Mouse (Mus musculus): ENCODE results near the gene Tsfm. TPM values are rescaled to one million over a fixed set of nuclear protein-coding genes. Genes with fewer than 3 reads are reported as not detected.

The Tsfm gene
- 62.9 and 72.7 TPM in 2 replicates for polyA plus RNA-seq (2015; fragmentation: Nextera tagmentation; extraction: Ambion mirVana)

GRCm38 (mm10) chr10:127030336-127031296 lies at the start of gene Tsfm:
Gene Tsfm, minus strand, starts transcription at chr10:127030840.

DNA sequence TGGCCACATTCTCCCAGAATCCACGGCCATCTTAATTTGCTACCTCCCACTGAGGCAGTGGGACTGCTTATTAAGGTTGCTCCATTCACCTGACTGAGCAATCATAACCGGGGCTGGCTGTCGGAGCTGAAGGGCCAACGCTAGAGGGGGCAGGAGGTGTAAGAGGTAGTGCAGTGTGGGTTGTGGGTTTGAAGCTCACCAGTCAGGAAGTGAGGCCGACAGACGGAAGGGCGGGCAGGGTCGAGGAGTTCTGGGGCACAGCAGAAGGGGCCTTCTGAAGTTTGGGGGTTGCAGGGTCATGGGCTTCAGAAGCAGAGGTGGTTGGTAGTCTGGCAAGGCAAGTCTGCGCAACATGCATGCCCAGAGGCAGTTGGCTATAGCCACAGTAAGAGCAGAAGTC lies 44.4 kb upstream of the Tsfm start, which contains the start of gene Agap2:
Gene Agap2, plus strand, starts transcription at position 205 of the 400 bp plus-strand sequence.

DNA sequence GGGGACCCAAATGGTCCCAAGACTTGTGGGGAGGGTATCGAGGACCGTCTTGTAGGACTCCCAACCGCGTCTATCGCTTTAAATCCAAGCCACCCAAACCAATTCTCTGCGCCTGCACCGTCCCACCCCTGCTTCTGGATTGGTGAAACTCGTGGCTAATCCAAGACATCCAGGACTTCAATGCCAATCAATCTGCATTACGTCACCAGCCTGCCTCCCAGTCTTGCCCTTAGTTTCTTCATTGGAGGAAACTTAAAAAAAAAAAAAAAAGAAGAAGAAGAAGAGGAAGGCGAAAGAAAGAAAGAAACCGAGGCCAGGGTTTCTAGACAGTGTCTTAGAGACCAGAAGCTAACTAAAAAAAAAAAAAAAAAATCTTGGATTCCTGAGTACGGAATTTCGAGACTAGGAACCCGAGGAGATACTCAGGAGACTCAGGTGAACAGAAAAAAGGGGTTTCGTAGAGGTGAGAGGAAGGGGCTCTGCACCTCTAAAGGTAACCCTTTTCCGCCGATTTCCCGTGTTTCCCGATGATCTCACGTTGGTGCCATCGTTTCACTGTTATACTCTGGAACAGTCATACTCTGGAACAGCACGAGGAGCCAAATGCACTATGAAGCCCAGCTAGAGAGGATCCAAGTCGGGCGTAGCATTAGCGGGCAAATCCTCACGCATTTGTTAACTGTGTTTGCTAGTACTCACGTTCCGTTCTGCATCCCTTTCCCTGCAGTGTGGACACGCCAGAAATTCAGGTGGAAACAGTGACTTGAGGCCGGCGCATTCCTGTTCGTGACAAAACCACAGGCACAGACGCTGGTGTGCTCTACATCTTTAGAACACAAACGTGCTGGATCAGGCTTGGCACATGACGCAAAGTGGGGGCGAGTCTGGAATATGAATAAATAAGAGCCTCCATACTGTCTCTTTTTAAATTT lies 39.8 kb upstream of the Tsfm start, which contains the start of gene Tspan31:
Gene Tspan31, minus strand, starts transcription at position 75 of the 932 bp plus-strand sequence.

DNA sequence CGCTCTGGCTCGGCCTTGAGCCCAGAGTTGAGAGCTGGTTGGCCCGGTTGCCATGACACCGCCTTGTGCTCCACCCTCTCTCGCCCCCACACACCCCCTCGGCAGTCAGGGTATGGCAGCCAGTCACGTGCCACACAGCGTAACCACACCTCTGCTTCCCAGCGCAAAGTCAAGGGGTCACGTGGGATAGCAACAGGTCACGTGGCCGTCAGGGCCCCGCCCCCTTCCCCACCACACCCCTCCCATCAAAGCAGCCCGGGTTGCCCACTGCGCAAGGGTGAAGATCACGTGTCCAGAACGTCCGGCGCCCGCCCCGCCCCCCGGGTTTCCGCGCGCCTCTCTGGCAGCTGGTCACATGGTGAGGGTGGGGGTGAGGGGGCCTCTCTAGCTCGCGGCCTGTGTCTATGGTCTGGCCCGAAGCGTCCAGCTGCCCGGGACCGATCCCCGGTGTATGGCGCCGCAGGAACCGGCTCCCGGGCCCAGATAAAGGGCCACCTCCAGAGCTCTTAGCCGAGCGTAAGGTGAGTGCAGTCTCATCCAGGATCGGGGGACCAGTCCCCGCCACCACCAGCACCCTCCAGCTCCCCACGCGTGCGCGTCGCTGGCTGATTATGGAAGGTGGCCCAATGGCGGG lies 32.7 kb upstream of the Tsfm start, which contains the start of gene Cdk4:
Gene Cdk4, plus strand, starts transcription at position 296 of the 634 bp plus-strand sequence.

DNA sequence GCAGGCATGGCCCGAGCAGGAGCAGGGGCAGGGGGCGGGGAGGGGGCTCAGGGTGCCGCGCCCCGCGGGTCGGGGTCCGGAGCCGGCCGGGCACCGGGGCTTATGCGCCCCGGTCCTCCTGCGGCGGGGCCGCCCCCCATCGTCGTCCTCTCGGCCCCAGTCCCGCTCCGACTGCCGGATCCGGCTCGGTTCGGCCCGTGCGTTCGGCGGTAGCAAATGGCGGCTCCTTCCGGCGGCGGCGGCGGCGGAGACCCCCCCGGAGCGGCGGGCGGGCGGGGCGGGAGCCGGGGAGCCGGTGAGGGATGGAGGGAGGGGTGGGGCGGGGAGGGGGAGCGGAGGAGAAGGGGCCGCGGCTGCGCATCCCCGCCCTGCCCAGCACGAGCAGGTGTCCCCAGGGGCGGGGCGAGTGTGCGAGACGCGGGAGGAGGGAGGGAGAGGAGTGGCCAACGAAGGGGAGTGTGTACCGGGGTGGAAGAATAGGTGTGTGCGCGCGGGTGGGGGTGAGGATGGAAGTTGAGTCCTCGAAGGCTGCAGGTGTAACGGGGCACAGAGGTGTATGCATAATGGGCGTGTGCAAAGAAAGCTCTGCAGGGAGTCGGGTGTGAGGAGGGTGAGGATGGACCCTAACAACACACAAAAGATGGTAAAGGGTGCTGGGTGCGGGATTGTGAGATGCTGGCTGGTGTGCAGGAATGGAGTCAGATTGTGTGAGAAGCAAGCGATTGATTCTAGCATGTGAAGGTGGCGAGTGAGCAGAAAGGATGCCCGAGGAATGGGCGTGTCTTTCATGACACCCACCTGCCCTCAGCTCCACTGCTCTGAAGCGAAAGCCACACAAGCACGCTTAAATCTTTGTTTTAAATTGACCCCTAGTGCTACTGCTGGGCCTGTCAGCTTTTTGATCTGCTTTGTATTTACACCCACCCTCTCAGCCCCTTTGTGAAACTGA lies 29.6 kb upstream of the Tsfm start, which contains the start of gene March9:
Gene March9, minus strand, starts transcription at position 217 of the 949 bp plus-strand sequence.

GRCm38 (mm10) chr10:127047954-127048353 lies 17.3 kb upstream of the Tsfm start, which contains the start of gene Cyp27b1:
Gene Cyp27b1, plus strand, starts transcription at chr10:127048250.

DNA sequence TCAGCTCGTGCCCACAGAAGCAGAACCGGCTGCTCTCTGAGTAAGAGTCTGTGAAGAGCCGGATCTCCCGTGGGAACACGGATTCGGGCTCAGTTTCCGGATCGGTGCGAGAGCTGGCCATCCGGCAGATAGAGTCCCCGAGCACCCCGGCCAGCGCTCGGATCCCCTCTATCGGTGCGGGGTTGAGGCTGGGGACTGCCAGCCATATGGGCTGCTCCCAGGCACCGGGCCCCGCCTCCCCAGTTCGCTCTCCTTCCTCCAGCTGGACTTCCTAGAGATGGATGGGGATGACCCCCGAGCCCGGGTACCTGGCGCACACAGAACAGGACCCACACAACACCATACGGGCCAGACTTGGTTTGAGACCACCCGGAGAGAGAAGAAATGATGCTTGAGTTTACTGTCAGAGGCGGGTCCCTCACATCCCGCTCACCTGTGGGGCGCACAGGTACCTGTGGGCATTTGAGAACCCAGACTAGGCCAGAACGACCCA lies 10.7 kb upstream of the Tsfm start, which contains the start of the genes Mettl1 and Eef1akmt3:
Gene Mettl1, plus strand, starts transcription at position 141 of the 493 bp plus-strand sequence.
Gene Eef1akmt3, minus strand, starts transcription at position 240 of the 493 bp plus-strand sequence.

GRCm38 (mm10) chr10:127000529-127000928 lies 30.1 kb downstream of the Tsfm start, which contains the start of gene Avil:
Gene Avil, plus strand, starts transcription at chr10:127000709.

GRCm38 (mm10) chr10:126978277-126978994 lies 52.2 kb downstream of the Tsfm start, which contains the start of gene Ctdsp2:
Gene Ctdsp2, plus strand, starts transcription at chr10:126978717.

MicroRNA genes within 50 kb of the gene (microRNA counts, 519-probe panel; counts per million panel counts)
- microRNA mmu-miR-26a (3,342 counts per million, percentile 74 among the panel's probes with 10 or more counts), microRNA mmu-miR-546 (296 counts per million, percentile 58 among the panel's probes with 10 or more counts)

Small RNA genes within 50 kb of the gene (microRNA-seq; reads per million reads assigned to microRNA genes)
- gene Mir26a-2 (31.6 to 40.7 reads per million in 2 experiments), gene Mir546 (0 to 0.10 reads per million in 2 experiments)

Other genes with a start within 250 kb of the Tsfm start
- 8.4 and 8.6 TPM in 2 replicates for gene Atp23, start 129.5 kb downstream of the Tsfm start, polyA plus RNA-seq (2015; fragmentation: Nextera tagmentation; extraction: Ambion mirVana)
- 43.0 and 46.3 TPM in 2 replicates for gene Ctdsp2, start 52.1 kb downstream of the Tsfm start, polyA plus RNA-seq (2015; fragmentation: Nextera tagmentation; extraction: Ambion mirVana)
- 0.11 and 0.12 TPM in 2 replicates for gene Avil, start 30.1 kb downstream of the Tsfm start, polyA plus RNA-seq (2015; fragmentation: Nextera tagmentation; extraction: Ambion mirVana)
- 29.7 and 32.8 TPM in 2 replicates for gene Mettl1, start 10.6 kb upstream of the Tsfm start, polyA plus RNA-seq (2015; fragmentation: Nextera tagmentation; extraction: Ambion mirVana)
- 0.17 and 0.37 TPM in 2 replicates for gene Eef1akmt3, start 10.7 kb upstream of the Tsfm start, polyA plus RNA-seq (2015; fragmentation: Nextera tagmentation; extraction: Ambion mirVana)
- 0.10 and 0.21 TPM in 2 replicates for gene Cyp27b1, start 17.4 kb upstream of the Tsfm start, polyA plus RNA-seq (2015; fragmentation: Nextera tagmentation; extraction: Ambion mirVana)
- gene March9, start 29.3 kb upstream of the Tsfm start, polyA plus RNA-seq (2015; fragmentation: Nextera tagmentation; extraction: Ambion mirVana): 0.16 and 0.19 TPM in 2 replicates
- 313 and 366 TPM in 2 replicates for gene Cdk4, start 32.7 kb upstream of the Tsfm start, polyA plus RNA-seq (2015; fragmentation: Nextera tagmentation; extraction: Ambion mirVana)
- gene Tspan31, start 39.4 kb upstream of the Tsfm start, polyA plus RNA-seq (2015; fragmentation: Nextera tagmentation; extraction: Ambion mirVana): 63.3 and 77.1 TPM in 2 replicates
- 0.04 and 0.05 TPM in 2 replicates for gene Agap2, start 44.4 kb upstream of the Tsfm start, polyA plus RNA-seq (2015; fragmentation: Nextera tagmentation; extraction: Ambion mirVana)
- 36.3 and 44.1 TPM in 2 replicates for gene Os9, start 90.3 kb upstream of the Tsfm start, polyA plus RNA-seq (2015; fragmentation: Nextera tagmentation; extraction: Ambion mirVana)
- 1.1 and 1.8 TPM in 2 replicates for gene B4galnt1, start 134.4 kb upstream of the Tsfm start, polyA plus RNA-seq (2015; fragmentation: Nextera tagmentation; extraction: Ambion mirVana)
- gene Slc26a10, start 149.8 kb upstream of the Tsfm start, polyA plus RNA-seq (2015; fragmentation: Nextera tagmentation; extraction: Ambion mirVana): 1.7 and 2.8 TPM in 2 replicates
- 20.1 and 22.7 TPM in 2 replicates for gene Arhgef25, start 159.2 kb upstream of the Tsfm start, polyA plus RNA-seq (2015; fragmentation: Nextera tagmentation; extraction: Ambion mirVana)
- gene Dtx3, start 164.9 kb upstream of the Tsfm start, polyA plus RNA-seq (2015; fragmentation: Nextera tagmentation; extraction: Ambion mirVana): 30.4 and 37.8 TPM in 2 replicates
- gene Pip4k2c, start 180.7 kb upstream of the Tsfm start, polyA plus RNA-seq (2015; fragmentation: Nextera tagmentation; extraction: Ambion mirVana): 7.4 and 9.7 TPM in 2 replicates
- gene Kif5a, start 232.5 kb upstream of the Tsfm start, polyA plus RNA-seq (2015; fragmentation: Nextera tagmentation; extraction: Ambion mirVana): 0.39 and 0.58 TPM in 2 replicates
- 134 and 144 TPM in 2 replicates for gene Dctn2, start 235.5 kb upstream of the Tsfm start, polyA plus RNA-seq (2015; fragmentation: Nextera tagmentation; extraction: Ambion mirVana)